Mouse (Mus musculus) G1E (cell line): ENCODE data around the gene Utp11. TPM values are rescaled to one million over a fixed set of nuclear protein-coding genes. Genes with fewer than 3 reads are reported as not detected.

Experiments
- ATAC-seq: 2 replicates; pipeline ENCODE4 v1.8.0; 2016; ENCODE audit warnings: mild to moderate bottlenecking; ENCODE audit not compliant: insufficient number of reproducible peaks, poor library complexity, low FRiP score, severe bottlenecking; ENCODE audit errors: extremely low read depth
- DNase-seq: peaks from one replicate; pipeline ENCODE4 v3.0.0; 2012; ENCODE audit warnings: low spot score
- H3K27me3 ChIP-seq: 2 replicates; pipeline ENCODE4 v1.6.1; 2012; ENCODE audit warnings: mild to moderate bottlenecking, low read length, inconsistent platforms; ENCODE audit not compliant: insufficient read depth
- H3K36me3 ChIP-seq: replicated peaks from 2 replicates; pipeline ENCODE3; 2012; ENCODE audit warnings: mild to moderate bottlenecking, inconsistent platforms
- H3K4me1 ChIP-seq: 2 replicates; pipeline ENCODE4 v1.6.1; 2012; ENCODE audit warnings: low read depth, low read length, inconsistent platforms, mixed read lengths; ENCODE audit not compliant: insufficient read depth
- H3K4me3 ChIP-seq: 2 replicates; pipeline ENCODE4 v1.5.1; 2012; ENCODE audit warnings: low read depth, mild to moderate bottlenecking, inconsistent platforms, low read length, moderate library complexity, mixed read lengths
- H3K9me3 ChIP-seq: replicated peaks from 2 replicates; pipeline ENCODE4 v1.6.1; 2012; ENCODE audit warnings: inconsistent platforms
- CTCF ChIP-seq: IDR thresholded peaks from 2 replicates; pipeline ENCODE4 v1.5.1; 2012; ENCODE audit warnings: low read depth, low read length, inconsistent platforms, mixed read lengths
- GATA1 ChIP-seq: IDR thresholded peaks from 2 replicates; pipeline ENCODE4 v1.6.1; 2012; ENCODE audit warnings: borderline replicate concordance, low read length, inconsistent platforms, mixed read lengths
- GATA2 ChIP-seq: IDR thresholded peaks from 2 replicates; pipeline ENCODE4 v1.6.1; 2012; ENCODE audit warnings: low read depth, low read length, inconsistent platforms, borderline replicate concordance
- POLR2AphosphoS5 ChIP-seq: IDR thresholded peaks from 2 replicates; pipeline ENCODE4 v1.6.1; 2012; ENCODE audit warnings: low read depth, low read length, inconsistent platforms; ENCODE audit not compliant: insufficient replicate concordance
- TAL1 ChIP-seq: conservative IDR thresholded peaks from 2 replicates; pipeline ENCODE4 v1.6.1; 2012; ENCODE audit warnings: low read depth, low read length, inconsistent platforms, mixed read lengths
- polyA plus RNA-seq: library from polyadenylated mRNA; stranded (reverse); fragments of >175 nt; gene quantifications from 2 replicates; pipeline ENCODE4 v1.2.3, GENCODE M21; 2012
- total RNA-seq, 2 experiments: library from RNA; stranded (forward) in 1 of 2; stranded (reverse) in 1 of 2; fragments of 200-1000 nt in 1 of 2; fragments of >200 nt in 1 of 2; fragmentation: Nextera tagmentation in 1 of 2; gene quantifications; 2 replicates each; pipeline ENCODE4 v1.2.3; 2014 to 2017

The Utp11 gene
- total and polyA plus RNA-seq, 3 experiments: 16.7 to 94.3 (median 80.4) TPM

- no peaks in the 10 kb centered on the region for H3K36me3 ChIP-seq
- DNase-seq: no peak
These were observed 36.3 kb downstream of the Utp11 start for GRCm38 (mm10) chr4:124656854-124657650.

DNA sequence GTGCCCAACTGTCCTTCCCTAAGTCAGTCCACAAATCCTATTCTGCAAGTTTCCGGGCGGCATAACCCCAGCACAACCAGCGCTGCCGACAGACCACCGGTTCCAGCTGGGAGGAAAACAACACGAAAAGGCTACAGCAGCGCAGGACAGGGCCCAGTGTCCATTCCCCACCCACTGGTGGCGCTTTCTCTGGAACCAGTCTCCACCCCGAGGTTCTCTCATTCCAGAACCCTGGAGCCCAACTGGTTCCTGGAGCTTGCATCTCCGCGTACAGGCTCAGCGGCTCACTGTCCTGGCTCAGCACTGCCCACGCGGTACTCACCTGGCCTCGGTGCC is 36.9 kb downstream of the Utp11 start, which contains the start of gene Pou3f1:
Gene Pou3f1, plus strand, starts transcription at position 290 of the 336 bp plus-strand sequence.
- Histone ChIP-seq H3K36me3 (no peaks in the 10 kb centered on the region), H3K9me3 (peaks cover 35% of the 10 kb centered on the region), H3K4me1 (no peaks in the 10 kb centered on the region), H3K27me3 (peaks cover 18% of the 10 kb centered on the region), H3K4me3 (no peak within 1 kb of the TSS)
- DNase-seq (no peak), ATAC-seq (no peak)
- no peak for TF ChIP-seq TAL1

More at GRCm38 (mm10) chr4:124656854-124657650, 36.3 kb downstream of the Utp11 start:
- Histone ChIP-seq H3K27me3 (peaks cover 18% of the 10 kb centered on the region), H3K4me1 (no peaks in the 10 kb centered on the region), H3K9me3 (peaks cover 35% of the 10 kb centered on the region), H3K4me3 (no peak overlapping the region)
- no peak for TF ChIP-seq GATA1
- TF ChIP-seq TAL1: no peak
- TF ChIP-seq POLR2AphosphoS5: no peak
- no peak for TF ChIP-seq GATA2
- no peak for TF ChIP-seq CTCF
- ATAC-seq: no peak

DNA sequence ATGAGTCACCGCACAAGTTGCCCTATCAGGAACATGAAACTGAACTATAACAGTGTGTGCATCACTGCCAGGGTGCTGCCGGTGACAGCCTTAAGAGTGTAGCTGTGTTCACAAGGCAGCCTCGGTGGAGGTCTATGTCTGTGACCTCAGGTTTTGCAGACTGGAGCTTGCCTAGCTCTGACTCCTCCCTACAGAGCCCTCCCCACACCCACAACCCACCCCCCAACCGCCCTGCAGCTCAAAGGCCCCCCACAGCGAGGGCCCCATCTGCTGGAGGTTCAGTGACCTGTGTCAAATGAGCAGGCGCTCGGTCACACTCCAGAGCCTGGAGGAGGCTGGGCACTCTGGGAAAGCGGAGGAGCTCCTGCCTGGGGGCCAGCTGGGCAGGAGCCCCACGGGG is 40.5 kb downstream of the Utp11 start:
- Histone ChIP-seq H3K27me3 (peaks cover 16% of the 10 kb centered on the region), H3K4me1 (no peaks in the 10 kb centered on the region), H3K36me3 (no peaks in the 10 kb centered on the region), H3K9me3 (peaks cover 16% of the 10 kb centered on the region), H3K4me3 (no peak overlapping the region)
- ATAC-seq (no peak), DNase-seq (no peak)
- no peak for TF ChIP-seq GATA1
- TF ChIP-seq POLR2AphosphoS5: no peak
- no peak for TF ChIP-seq GATA2
- no peak for TF ChIP-seq CTCF
- no peak for TF ChIP-seq TAL1

DNA sequence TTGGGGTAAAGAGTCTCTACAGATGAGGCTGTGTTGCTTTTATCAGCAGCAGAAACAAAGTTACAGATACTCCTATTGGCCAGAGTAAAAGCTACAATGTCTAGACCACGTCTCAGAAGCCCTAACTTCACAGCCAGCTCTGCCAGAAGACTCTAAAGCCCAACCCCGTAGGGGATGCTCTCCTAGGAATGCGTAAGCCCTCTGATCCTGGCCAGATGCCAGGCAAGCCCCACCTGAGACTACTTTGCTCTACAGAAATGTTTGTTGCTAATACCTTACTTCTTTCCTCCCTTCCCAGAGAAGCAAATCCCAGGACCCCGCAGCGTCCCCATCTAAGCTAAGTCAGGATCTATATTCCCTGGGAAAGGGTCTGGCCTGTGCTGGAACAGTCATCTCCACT is 45.5 kb downstream of the Utp11 start:
- Histone ChIP-seq H3K9me3 (no peaks in the 10 kb centered on the region), H3K27me3 (peaks cover 14% of the 10 kb centered on the region), H3K36me3 (no peaks in the 10 kb centered on the region), H3K4me1 (peaks cover 18% of the 10 kb centered on the region), H3K4me3 (no peak overlapping the region)
- no peak for DNase-seq
- no peak for TF ChIP-seq TAL1
- TF ChIP-seq GATA2: no peak
- no peak for TF ChIP-seq GATA1
- TF ChIP-seq CTCF: no peak
- no peak for TF ChIP-seq POLR2AphosphoS5
- no peak for ATAC-seq

GRCm38 (mm10) chr4:124646591-124646990 is 46.8 kb downstream of the Utp11 start:
- no peaks in the 10 kb centered on the region for H3K36me3 ChIP-seq
- H3K9me3 ChIP-seq: no peaks in the 10 kb centered on the region
- peaks cover 12% of the 10 kb centered on the region for H3K27me3 ChIP-seq
- peak overlapping the region; percentile 41; the same call in 1 of the 2 replicates for H3K4me3 ChIP-seq
- DNase-seq: no peak
- H3K4me1 ChIP-seq: peaks cover 18% of the 10 kb centered on the region
- TF ChIP-seq CTCF: no peak
- TF ChIP-seq GATA2: no peak
- TF ChIP-seq TAL1: no peak
- TF ChIP-seq POLR2AphosphoS5: no peak
- no peak for TF ChIP-seq GATA1
- no peak for ATAC-seq

DNA sequence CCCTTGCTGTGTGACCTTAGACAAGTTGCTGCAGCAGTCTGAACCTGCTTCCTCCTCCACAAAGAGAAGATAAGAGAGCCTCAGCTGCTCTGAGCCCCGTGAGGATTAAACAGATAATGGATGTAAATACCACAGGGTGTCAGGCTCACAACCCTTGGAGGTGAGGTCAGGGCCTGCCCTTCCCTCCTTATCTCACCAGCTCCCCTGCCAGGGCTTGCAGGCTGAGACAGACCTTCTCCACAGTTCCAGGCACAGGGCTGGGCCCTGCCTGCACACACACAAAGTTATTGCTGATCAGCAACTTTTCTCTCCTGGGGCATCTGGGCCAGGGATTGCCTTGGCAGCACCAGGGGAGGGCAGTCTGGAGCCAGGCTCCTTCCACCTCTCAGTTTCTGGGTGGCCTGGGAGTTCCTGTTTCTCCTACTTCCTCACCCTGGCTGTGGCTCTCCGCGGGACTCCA is 48.4 kb downstream of the Utp11 start:
- H3K4me1 ChIP-seq: peaks cover 18% of the 10 kb centered on the region
- no peaks in the 10 kb centered on the region for H3K9me3 ChIP-seq
- DNase-seq: peak; percentile 35
- TF ChIP-seq TAL1 (no peak), POLR2AphosphoS5 (no peak), GATA2 (no peak), CTCF (no peak), GATA1 (no peak)
- H3K4me3 ChIP-seq: no peak overlapping the region; the same call in 1 of the 2 replicates
- ATAC-seq: peak; percentile 65
- H3K27me3 ChIP-seq: peaks cover 13% of the 10 kb centered on the region
- no peaks in the 10 kb centered on the region for H3K36me3 ChIP-seq
